Mouse (Mus musculus): ENCODE data around the gene Olfr90. TPM values are rescaled to one million over a fixed set of nuclear protein-coding genes. Genes with fewer than 3 reads are reported as not detected.

Gene Olfr90
- polyA plus RNA-seq, 1 experiment, result not detected

GRCm38 (mm10) chr17:37080119-37080518, 8.2 kb downstream of the Olfr90 start:
- TF ChIP-seq CTCF (IDR thresholded peaks at IDR 0.05; ENCODE audit: insufficient read depth, low read length), result no peak
- TF ChIP-seq POLR2A (IDR thresholded peaks at IDR 0.05; ENCODE audit: borderline replicate concordance, extremely low read depth, low read depth, low read length), result no peak
- no peak for DNase-seq
- Histone ChIP-seq H3K4me3 (replicated peaks; ENCODE audit: extremely low read depth, low read depth, low read length) (no peak overlapping the region), H3K4me1 (ENCODE audit: control insufficient read depth, insufficient read depth, low read length) (no peaks in the 10 kb centered on the region)
- WGBS, result 21% methylated on average over 5 of the region's 5 CpGs

GRCm38 (mm10) chr17:37078990-37079389, 9.3 kb downstream of the Olfr90 start:
- H3K4me1 ChIP-seq (ENCODE audit: control insufficient read depth, insufficient read depth, low read length), result no peaks in the 10 kb centered on the region
- H3K4me3 ChIP-seq (replicated peaks; ENCODE audit: extremely low read depth, low read depth, low read length), result no peak overlapping the region
- TF ChIP-seq CTCF (IDR thresholded peaks at IDR 0.05; ENCODE audit: insufficient read depth, low read length), result no peak
- no peak for TF ChIP-seq POLR2A (IDR thresholded peaks at IDR 0.05; ENCODE audit: borderline replicate concordance, extremely low read depth, low read depth, low read length)
- 39% methylated on average over 2 of the region's 2 CpGs for WGBS
- no peak for DNase-seq

GRCm38 (mm10) chr17:37078193-37078592, 10.1 kb downstream of the Olfr90 start:
- WGBS, result 58% methylated on average over 1 of the region's 1 CpGs
- Histone ChIP-seq H3K4me3 (replicated peaks; ENCODE audit: extremely low read depth, low read depth, low read length) (no peak overlapping the region), H3K4me1 (ENCODE audit: control insufficient read depth, insufficient read depth, low read length) (no peaks in the 10 kb centered on the region)
- TF ChIP-seq POLR2A (IDR thresholded peaks at IDR 0.05; ENCODE audit: borderline replicate concordance, extremely low read depth, low read depth, low read length) (no peak), CTCF (IDR thresholded peaks at IDR 0.05; ENCODE audit: insufficient read depth, low read length) (no peak)
- no peak for DNase-seq

GRCm38 (mm10) chr17:37075766-37076165, 12.5 kb downstream of the Olfr90 start:
- no peak for TF ChIP-seq CTCF (IDR thresholded peaks at IDR 0.05; ENCODE audit: insufficient read depth, low read length)
- TF ChIP-seq POLR2A (IDR thresholded peaks at IDR 0.05; ENCODE audit: borderline replicate concordance, extremely low read depth, low read depth, low read length), result no peak
- Histone ChIP-seq H3K4me3 (replicated peaks; ENCODE audit: extremely low read depth, low read depth, low read length) (no peak overlapping the region), H3K4me1 (ENCODE audit: control insufficient read depth, insufficient read depth, low read length) (no peaks in the 10 kb centered on the region)
- WGBS, result 87% methylated on average over 2 of the region's 2 CpGs
- DNase-seq, result no peak

- TF ChIP-seq POLR2A (IDR thresholded peaks at IDR 0.05; ENCODE audit: borderline replicate concordance, extremely low read depth, low read depth, low read length), result no peak
- no peak for TF ChIP-seq CTCF (IDR thresholded peaks at IDR 0.05; ENCODE audit: insufficient read depth, low read length)
- Histone ChIP-seq H3K4me1 (ENCODE audit: control insufficient read depth, insufficient read depth, low read length) (no peaks in the 10 kb centered on the region), H3K4me3 (replicated peaks; ENCODE audit: extremely low read depth, low read depth, low read length) (no peak overlapping the region)
- 87% methylated on average over 6 of the region's 6 CpGs for WGBS
- no peak for DNase-seq
Observed at GRCm38 (mm10) chr17:37075181-37075580, 13.1 kb downstream of the Olfr90 start.

GRCm38 (mm10) chr17:37072730-37073276, 15.5 kb downstream of the Olfr90 start:
- H3K4me1 ChIP-seq (ENCODE audit: control insufficient read depth, insufficient read depth, low read length), result no peaks in the 10 kb centered on the region
- WGBS, result 71% methylated on average over 11 of the region's 11 CpGs
- no peak for TF ChIP-seq CTCF (IDR thresholded peaks at IDR 0.05; ENCODE audit: insufficient read depth, low read length)
- TF ChIP-seq POLR2A (IDR thresholded peaks at IDR 0.05; ENCODE audit: borderline replicate concordance, extremely low read depth, low read depth, low read length), result no peak
- H3K4me3 ChIP-seq (replicated peaks; ENCODE audit: extremely low read depth, low read depth, low read length), result no peak overlapping the region
- no peak for DNase-seq

- no peak for DNase-seq
- no peaks in the 10 kb centered on the region for H3K4me1 ChIP-seq (ENCODE audit: control insufficient read depth, insufficient read depth, low read length)
- no peak overlapping the region for H3K4me3 ChIP-seq (replicated peaks; ENCODE audit: extremely low read depth, low read depth, low read length)
- TF ChIP-seq CTCF (IDR thresholded peaks at IDR 0.05; ENCODE audit: insufficient read depth, low read length), result no peak
- TF ChIP-seq POLR2A (IDR thresholded peaks at IDR 0.05; ENCODE audit: borderline replicate concordance, extremely low read depth, low read depth, low read length), result no peak
- WGBS, result 87% methylated on average over 12 of the region's 12 CpGs
Observed at GRCm38 (mm10) chr17:37072080-37072729, 16.1 kb downstream of the Olfr90 start.

- Histone ChIP-seq H3K4me3 (replicated peaks; ENCODE audit: extremely low read depth, low read depth, low read length) (no peak overlapping the region), H3K4me1 (ENCODE audit: control insufficient read depth, insufficient read depth, low read length) (no peaks in the 10 kb centered on the region)
- DNase-seq, result no peak
- WGBS, result 80% methylated on average over 8 of the region's 8 CpGs
- TF ChIP-seq POLR2A (IDR thresholded peaks at IDR 0.05; ENCODE audit: borderline replicate concordance, extremely low read depth, low read depth, low read length) (no peak), CTCF (IDR thresholded peaks at IDR 0.05; ENCODE audit: insufficient read depth, low read length) (no peak)
Observed at GRCm38 (mm10) chr17:37070121-37070520, 18.2 kb downstream of the Olfr90 start.

- H3K4me3 ChIP-seq (replicated peaks; ENCODE audit: extremely low read depth, low read depth, low read length), result no peak overlapping the region
- no peaks in the 10 kb centered on the region for H3K4me1 ChIP-seq (ENCODE audit: control insufficient read depth, insufficient read depth, low read length)
- TF ChIP-seq CTCF (IDR thresholded peaks at IDR 0.05; ENCODE audit: insufficient read depth, low read length), result no peak
- TF ChIP-seq POLR2A (IDR thresholded peaks at IDR 0.05; ENCODE audit: borderline replicate concordance, extremely low read depth, low read depth, low read length), result no peak
- 86% methylated on average over 1 of the region's 1 CpGs for WGBS
- DNase-seq, result no peak
Observed at GRCm38 (mm10) chr17:37067861-37068260, 20.4 kb downstream of the Olfr90 start.

GRCm38 (mm10) chr17:37065993-37066392, 22.3 kb downstream of the Olfr90 start:
- TF ChIP-seq POLR2A (IDR thresholded peaks at IDR 0.05; ENCODE audit: borderline replicate concordance, extremely low read depth, low read depth, low read length) (no peak), CTCF (IDR thresholded peaks at IDR 0.05; ENCODE audit: insufficient read depth, low read length) (no peak)
- no peaks in the 10 kb centered on the region for H3K4me1 ChIP-seq (ENCODE audit: control insufficient read depth, insufficient read depth, low read length)
- 93% methylated on average over 2 of the region's 2 CpGs for WGBS
- no peak for DNase-seq
- no peak overlapping the region for H3K4me3 ChIP-seq (replicated peaks; ENCODE audit: extremely low read depth, low read depth, low read length)

Data from lung, adult 2 months (tissue).